Mouse (Mus musculus) cortical plate, adult 2 months (tissue): ENCODE results near the gene Nck2.

Experiments used
- CTCF ChIP-seq: fragments of 200-500 bp; IDR thresholded peaks from 2 replicates; pipeline ENCODE4 v1.5.1; 2011; ENCODE audit warnings: mild to moderate bottlenecking, control low read depth, low read length; ENCODE audit not compliant: insufficient read depth; ENCODE audit errors: extremely low read depth
- POLR2A ChIP-seq: fragments of 200-500 bp; IDR thresholded peaks from 2 replicates; pipeline ENCODE4 v1.6.1; 2011; ENCODE audit warnings: mild to moderate bottlenecking, low read length, control low read depth; ENCODE audit not compliant: insufficient read depth; ENCODE audit errors: extremely low read depth

DNA sequence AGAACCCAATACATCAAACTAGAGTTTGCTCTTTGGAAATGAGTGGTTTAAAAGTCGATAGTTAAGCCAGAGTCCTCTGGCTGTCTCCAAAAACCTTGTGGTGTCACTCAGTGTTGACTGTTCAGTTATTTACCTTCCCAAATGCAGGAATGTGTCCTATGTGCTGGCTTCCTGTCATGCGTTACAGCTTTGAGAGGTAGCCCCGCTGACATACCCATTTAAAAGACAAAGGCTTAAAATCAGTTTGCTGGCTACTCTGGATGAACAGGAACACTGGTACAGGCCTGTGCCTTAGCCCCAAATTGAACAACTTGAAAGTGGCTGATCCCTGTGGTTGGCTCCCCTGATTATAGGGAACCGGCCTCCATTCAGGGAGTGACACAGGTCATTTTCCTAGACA is 126.7 kb downstream of the Nck2 start:
- no peak for TF ChIP-seq CTCF
- no peak for TF ChIP-seq POLR2A
